16 mouse cellular contexts compared by ENCODE assay signal in genomic region chr13:34043716-34044393, GRCm38 (mm10).
"Had no signal": no experiment of that assay in that cellular context is flagged by ENCODE, and none has a peak within 500 bp of the region (broad histone marks: within the 10 kb centered on the region; RNA-seq: fewer than 3 reads in every experiment).

No protein-coding gene starts in this region.

- H3K27ac ChIP-seq: limb, embryonic 13.5 days; liver, embryonic 13.5 days; midbrain, embryonic 15.5 days; neural tube, embryonic 12.5 days had no signal

- H3K4me1 ChIP-seq: neural tube, embryonic 12.5 days had no signal

- ATAC-seq: intestine, embryonic 16.5 days; lung, postnatal 0 days; midbrain, embryonic 15.5 days had no signal

- H3K4me3 ChIP-seq: limb, embryonic 13.5 days; liver, embryonic 13.5 days; megakaryocyte, embryonic 14.5 days; midbrain, embryonic 15.5 days; neural tube, embryonic 12.5 days had no signal

- H3K27me3 ChIP-seq: limb, embryonic 13.5 days; liver, embryonic 13.5 days; megakaryocyte, embryonic 14.5 days; midbrain, embryonic 15.5 days; neural tube, embryonic 12.5 days had no signal

- H3K9me3 ChIP-seq: liver, embryonic 13.5 days; midbrain, embryonic 15.5 days; neural tube, embryonic 12.5 days had no signal

- H3K36me3 ChIP-seq: midbrain, embryonic 15.5 days had no signal

- H3K9ac ChIP-seq: limb, embryonic 13.5 days; liver, embryonic 13.5 days; midbrain, embryonic 15.5 days; neural tube, embryonic 12.5 days had no signal

- DNase-seq: kidney, postnatal 10 days; left cerebral cortex, postnatal 4 days; liver, embryonic 13.5 days; lung, adult 2 months; lung, postnatal 36 days; right cerebral cortex, postnatal 4 days; spleen, adult 18-20 months; thymus, adult 2 months; thymus, postnatal 25 days had no signal

- H3K4me2 ChIP-seq: limb, embryonic 13.5 days; liver, embryonic 13.5 days; midbrain, embryonic 11.5 days; midbrain, embryonic 15.5 days; neural tube, embryonic 12.5 days had no signal
